Mouse (Mus musculus) lung, adult 10 weeks (tissue): ENCODE measurements around the gene Dusp18. TPM values are rescaled to one million over a fixed set of nuclear protein-coding genes. Genes with fewer than 3 reads are reported as not detected.

Source experiments
- polyA plus RNA-seq: library from polyadenylated mRNA; stranded (reverse); fragments of 350-450 nt; fragmentation: Illumina TruSeq; extraction: RNeasy Lipid Tissue Mini Kit (QIAGEN cat#74804); gene quantifications from one replicate; pipeline ENCODE4 v1.2.3, GENCODE M21; 2014; ENCODE audit warnings: low read depth, low replicate concordance; ENCODE audit not compliant: insufficient read depth

The Dusp18 gene
- 5.1 TPM for polyA plus RNA-seq

DNA sequence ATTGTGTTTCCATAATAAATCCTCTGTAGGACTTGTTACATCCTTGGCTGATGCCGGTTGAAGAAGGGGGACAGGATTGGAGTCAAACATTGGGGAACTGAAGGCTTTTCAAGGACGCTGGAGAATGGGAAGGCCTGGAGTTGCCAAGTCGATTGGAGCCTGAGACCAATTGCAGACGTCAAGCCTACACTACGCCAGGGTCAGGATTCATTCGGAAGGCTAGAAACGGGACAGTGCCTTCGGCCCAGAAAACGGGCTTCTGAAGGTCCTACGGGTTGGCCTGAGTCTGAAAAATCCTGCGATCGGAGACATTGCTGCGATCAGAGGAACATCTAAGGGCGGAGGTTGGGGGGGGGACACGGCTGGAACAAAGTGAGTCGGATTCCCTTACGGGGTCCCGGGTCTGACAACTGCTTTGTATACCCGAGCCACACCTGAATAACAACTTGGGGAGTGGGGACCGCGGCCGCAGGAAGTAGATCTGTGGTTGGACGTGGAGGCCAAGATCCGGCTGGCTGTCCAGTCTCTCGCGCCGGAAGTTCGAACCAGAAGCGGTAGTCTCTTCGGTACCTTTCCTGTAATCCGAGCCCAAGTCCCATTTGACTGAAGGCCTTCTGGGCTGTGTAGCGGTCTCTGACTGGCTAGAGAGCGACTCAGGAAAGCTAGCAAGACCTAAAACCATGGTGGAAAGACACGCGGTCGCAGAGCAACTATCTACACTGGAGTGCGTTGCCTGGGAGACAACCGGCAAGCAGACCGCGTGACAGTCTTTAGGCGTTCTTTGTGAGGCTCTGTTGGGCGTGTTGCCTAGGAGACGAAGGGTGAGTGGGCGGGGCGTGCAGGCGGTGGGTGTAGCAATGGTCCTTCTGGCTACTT, at the start of gene Dusp18, which contains the start of gene 4921536K21Rik:
TSS of gene Dusp18 (plus strand) at position 835 of the 876 bp plus-strand sequence.
TSS of gene 4921536K21Rik (minus strand) at position 693 of the 876 bp plus-strand sequence.

DNA sequence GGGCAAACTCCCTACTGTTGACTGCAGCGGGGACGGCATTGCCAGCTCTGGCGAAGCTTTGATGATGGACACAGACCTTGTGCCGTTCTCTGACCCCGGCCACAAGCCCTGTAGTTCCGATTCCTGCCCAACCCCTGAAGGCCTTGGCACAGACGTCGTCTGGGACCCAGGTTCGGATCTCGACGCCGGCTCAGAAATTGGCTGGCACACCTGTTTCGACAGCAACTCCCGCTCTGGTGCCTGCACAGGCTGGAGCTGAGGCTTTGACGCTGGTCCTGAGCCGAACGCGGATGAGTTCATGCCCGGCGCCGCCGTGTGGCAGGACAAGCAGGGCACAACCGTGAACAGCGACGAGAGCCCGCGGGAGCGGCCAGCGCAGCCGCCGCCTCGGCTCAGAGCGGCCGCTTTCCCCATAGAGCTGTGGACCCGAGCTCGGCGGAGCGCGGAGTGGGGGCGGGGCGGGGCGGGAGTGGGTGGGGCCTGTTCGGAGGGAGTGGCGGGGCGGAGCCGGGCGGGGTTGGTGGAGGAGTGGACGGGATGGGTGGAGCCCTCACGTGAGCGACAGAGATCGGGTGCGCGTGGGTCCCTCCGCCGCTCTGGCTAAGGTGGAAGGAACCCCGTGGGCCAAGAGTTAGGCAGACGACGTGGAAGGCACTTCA, 31.5 kb upstream of the Dusp18 start, which contains the start of gene Osbp2:
TSS of gene Osbp2 (minus strand) at position 450 of the 659 bp plus-strand sequence.

DNA sequence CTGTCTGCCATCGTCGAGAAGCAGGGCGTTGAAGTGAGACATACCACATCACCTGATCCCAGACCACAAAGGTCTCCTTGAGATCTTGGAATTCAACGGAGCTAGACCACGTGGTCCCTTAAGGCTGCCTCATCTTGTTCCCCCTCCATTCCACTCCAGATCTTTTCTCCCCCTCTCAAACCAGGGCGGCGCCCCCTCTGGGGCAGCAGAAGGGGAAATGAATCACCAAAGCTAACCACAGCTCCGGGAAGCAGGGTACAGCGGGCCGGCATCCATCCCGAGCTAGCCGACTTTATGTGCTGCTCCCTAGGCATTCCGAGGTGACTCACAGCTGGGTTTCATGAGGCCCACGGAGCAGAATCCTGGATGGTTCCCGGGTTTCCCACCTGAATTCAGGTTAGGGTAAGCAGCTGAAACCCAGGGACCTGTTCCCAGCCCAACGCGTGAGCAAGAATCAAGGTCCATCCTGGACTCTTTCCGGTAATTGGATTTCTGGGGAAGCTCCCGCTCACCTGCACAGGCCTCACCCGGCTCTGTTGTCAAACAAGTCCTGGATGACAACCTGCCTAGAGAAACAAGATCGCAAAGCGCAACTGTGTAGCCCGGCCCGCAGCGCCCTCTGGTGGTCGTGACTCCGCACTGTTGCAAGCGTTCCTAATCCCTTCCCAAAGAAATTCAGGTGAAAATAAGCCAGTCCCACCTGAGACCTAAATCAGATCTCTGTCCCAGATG, 19.2 kb downstream of the Dusp18 start, which contains the start of gene Slc35e4:
TSS of gene Slc35e4 (minus strand) at position 556 of the 732 bp plus-strand sequence.

DNA sequence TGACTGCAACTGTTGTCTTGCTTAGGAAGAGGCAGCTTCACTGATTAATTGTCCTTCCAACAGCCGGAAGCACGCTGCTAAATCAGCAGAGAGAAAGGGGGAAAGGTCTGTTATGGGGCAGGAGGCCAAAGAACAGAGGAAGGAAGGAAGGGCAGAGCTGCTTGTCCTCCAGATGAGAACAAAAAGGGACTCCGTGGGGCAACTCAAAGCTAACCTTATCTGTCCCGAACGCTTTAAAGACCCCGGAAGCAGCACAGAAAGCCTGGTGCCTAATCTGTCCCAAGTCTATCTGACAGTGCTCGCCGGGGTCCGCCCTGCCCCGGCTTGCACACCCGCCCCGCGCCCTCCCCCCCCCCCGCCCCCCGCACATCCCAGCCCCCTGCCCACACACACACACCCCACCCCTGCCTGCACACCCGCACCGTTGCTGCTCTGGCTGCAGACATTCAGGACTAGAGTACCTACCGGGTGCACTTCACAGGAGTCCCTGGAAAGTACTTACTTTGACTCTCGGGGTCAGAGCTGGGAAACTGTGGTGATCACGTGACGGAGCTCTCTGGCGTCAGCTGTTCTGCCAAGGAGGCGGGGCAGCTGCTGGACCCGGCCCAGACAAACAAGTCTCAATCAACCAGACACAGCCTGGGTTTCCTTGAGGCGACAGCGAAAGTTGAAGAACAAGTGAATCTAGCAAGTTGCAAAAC, 36.6 kb downstream of the Dusp18 start, which contains the start of gene Tcn2:
TSS of gene Tcn2 (minus strand) at position 649 of the 701 bp plus-strand sequence.

Other genes with a start within 250 kb of the Dusp18 start
- gene Morc2a, start 246.0 kb upstream of the Dusp18 start, polyA plus RNA-seq, result 6.9 TPM
- 1.1 TPM for gene Osbp2, start 31.3 kb upstream of the Dusp18 start, polyA plus RNA-seq
- gene 4921536K21Rik, start 142 bp upstream of the Dusp18 start, polyA plus RNA-seq, result 0.45 TPM
- 12.5 TPM for gene Slc35e4, start 19.4 kb downstream of the Dusp18 start, polyA plus RNA-seq
- 145 TPM for gene Tcn2, start 36.9 kb downstream of the Dusp18 start, polyA plus RNA-seq
- 27.9 TPM for gene Pes1, start 68.7 kb downstream of the Dusp18 start, polyA plus RNA-seq
- not detected for gene 4930556J24Rik, start 81.5 kb downstream of the Dusp18 start, polyA plus RNA-seq
- 6.6 TPM for gene Gal3st1, start 88.4 kb downstream of the Dusp18 start, polyA plus RNA-seq
- gene Sec14l4, start 136.2 kb downstream of the Dusp18 start, polyA plus RNA-seq, result 21.4 TPM
- gene Sec14l3, start 169.6 kb downstream of the Dusp18 start, polyA plus RNA-seq, result 340 TPM
- 9.5 TPM for gene Mtfp1, start 200.2 kb downstream of the Dusp18 start, polyA plus RNA-seq
- 10.4 TPM for gene Sec14l2, start 228.2 kb downstream of the Dusp18 start, polyA plus RNA-seq
- 33.5 TPM for gene Rnf215, start 240.0 kb downstream of the Dusp18 start, polyA plus RNA-seq